Mouse (Mus musculus): ENCODE measurements at regions not wholly inside any gene's neighbourhood (a gene's known extent, or its start where the extent isn't known, plus 50 kb on each side); places are given as distances from the start of the nearest gene placed in this dataset.

- H3K36me3 ChIP-seq (ENCODE audit: control insufficient read depth, insufficient read depth, low read length), result no peaks in the 10 kb centered on the region
These were observed 140.8 kb downstream of the Bod1 start for GRCm38 (mm10) chr11:31530851-31531250.

DNA sequence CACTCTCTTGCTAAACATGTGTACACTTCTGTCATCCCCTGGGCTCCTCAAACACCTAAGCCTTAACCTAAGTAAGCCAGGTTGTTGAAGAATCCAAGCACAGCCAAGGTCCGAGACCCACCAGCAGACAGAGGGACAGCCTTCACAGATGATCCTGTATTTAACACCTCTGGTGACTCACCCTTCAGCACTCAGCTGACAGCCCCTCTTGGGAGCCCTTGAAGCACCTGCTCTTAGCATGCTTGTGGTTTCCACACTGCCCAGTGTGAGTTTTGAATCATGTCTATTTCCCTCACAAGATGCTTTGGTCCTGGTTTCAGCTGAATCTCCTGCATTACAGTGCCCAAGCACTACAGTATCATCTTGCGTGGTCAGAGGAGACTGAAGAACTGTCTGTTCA lies 142.0 kb downstream of the Bod1 start:
- 31% methylated on average over 2 of the region's 2 CpGs for WGBS
- Histone ChIP-seq H3K36me3 (ENCODE audit: control insufficient read depth, insufficient read depth, low read length) (no peaks in the 10 kb centered on the region), H3K27me3 (ENCODE audit: control insufficient read depth, insufficient read depth, low read length) (no peaks in the 10 kb centered on the region), H3K4me3 (ENCODE audit: control insufficient read depth in 1 of 2, insufficient read depth in 1 of 2, low read depth in 1 of 2, low read length in 2 of 2) (no peak overlapping the region), H3K4me1 (ENCODE audit: control insufficient read depth in 2 of 2, insufficient read depth in 2 of 2, low read length in 2 of 2) (peaks cover 4 to 7% of the 10 kb centered on the region in 2 experiments; a peak in 3 of 4 replicates), H3K4me2 (ENCODE audit: low read length) (no peak overlapping the region), H3K27ac (replicated peaks in 1 of 2; ENCODE audit: control insufficient read depth in 1 of 2, insufficient read depth in 1 of 2, low read depth in 2 of 2, low read length in 2 of 2) (no peak overlapping the region), H3K9ac (ENCODE audit: low read length) (no peak overlapping the region), H3K9me3 (ENCODE audit: control insufficient read depth, low read length) (no peaks in the 10 kb centered on the region)
- no peak for ATAC-seq (ENCODE audit: insufficient number of reproducible peaks, insufficient read depth, low FRiP score, low read depth)

More at GRCm38 (mm10) chr11:31530851-31531250, 140.8 kb downstream of the Bod1 start:
- WGBS, result 90% methylated on average over 3 of the region's 3 CpGs
- no peaks in the 10 kb centered on the region for H3K9me3 ChIP-seq (ENCODE audit: control insufficient read depth, low read length)
- no peak for ATAC-seq (ENCODE audit: insufficient number of reproducible peaks, insufficient read depth, low FRiP score, low read depth)
- H3K4me2 ChIP-seq (ENCODE audit: low read length), result no peak overlapping the region
- H3K27me3 ChIP-seq (ENCODE audit: control insufficient read depth, insufficient read depth, low read length), result no peaks in the 10 kb centered on the region
- H3K4me3 ChIP-seq (ENCODE audit: control insufficient read depth in 1 of 2, insufficient read depth in 1 of 2, low read depth in 1 of 2, low read length in 2 of 2), result no peak overlapping the region
- no peak overlapping the region for H3K9ac ChIP-seq (ENCODE audit: low read length)
- peaks cover 3 to 7% of the 10 kb centered on the region in 2 experiments; a peak in 2 of 4 replicates for H3K4me1 ChIP-seq (ENCODE audit: control insufficient read depth in 2 of 2, insufficient read depth in 2 of 2, low read length in 2 of 2)
- no peak overlapping the region for H3K27ac ChIP-seq (replicated peaks in 1 of 2; ENCODE audit: control insufficient read depth in 1 of 2, insufficient read depth in 1 of 2, low read depth in 2 of 2, low read length in 2 of 2)

DNA sequence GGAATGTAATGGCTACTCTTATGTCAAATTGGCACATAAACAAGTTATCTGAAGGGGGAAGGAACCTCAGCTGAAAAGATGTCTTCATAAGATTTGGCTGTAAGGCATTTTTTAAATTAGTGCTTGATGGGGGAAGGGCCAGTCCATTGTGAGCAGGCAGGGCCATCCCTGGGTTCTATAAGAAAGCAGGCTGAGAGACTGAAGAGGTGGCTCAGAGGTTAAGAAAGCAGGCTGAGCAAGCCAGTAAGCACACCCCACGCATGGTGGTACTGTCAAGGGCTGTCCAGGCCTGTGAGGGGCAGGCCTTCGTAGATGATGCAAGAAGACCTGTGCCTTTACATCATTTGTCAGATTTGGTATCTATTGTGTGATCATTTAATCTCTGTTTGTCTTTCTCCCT lies 147.0 kb downstream of the Bod1 start:
- Histone ChIP-seq H3K9ac (ENCODE audit: low read length) (no peak overlapping the region), H3K4me2 (ENCODE audit: low read length) (no peak overlapping the region), H3K36me3 (ENCODE audit: control insufficient read depth, insufficient read depth, low read length) (no peaks in the 10 kb centered on the region), H3K9me3 (ENCODE audit: control insufficient read depth, low read length) (no peaks in the 10 kb centered on the region), H3K27ac (replicated peaks in 1 of 2; ENCODE audit: control insufficient read depth in 1 of 2, insufficient read depth in 1 of 2, low read depth in 2 of 2, low read length in 2 of 2) (no peak overlapping the region), H3K4me1 (ENCODE audit: control insufficient read depth in 2 of 2, insufficient read depth in 2 of 2, low read length in 2 of 2) (peaks cover 9 to 15% of the 10 kb centered on the region in 2 experiments), H3K27me3 (ENCODE audit: control insufficient read depth, insufficient read depth, low read length) (no peaks in the 10 kb centered on the region), H3K4me3 (ENCODE audit: control insufficient read depth in 1 of 2, insufficient read depth in 1 of 2, low read depth in 1 of 2, low read length in 2 of 2) (no peak overlapping the region)
- 82% methylated on average over 2 of the region's 2 CpGs for WGBS
- ATAC-seq (ENCODE audit: insufficient number of reproducible peaks, insufficient read depth, low FRiP score, low read depth), result no peak

GRCm38 (mm10) chr11:31524065-31524618 lies 147.5 kb downstream of the Bod1 start:
- WGBS, result 55% methylated on average over 2 of the region's 2 CpGs
- no peak overlapping the region for H3K9ac ChIP-seq (ENCODE audit: low read length)
- no peaks in the 10 kb centered on the region for H3K9me3 ChIP-seq (ENCODE audit: control insufficient read depth, low read length)
- H3K4me3 ChIP-seq (ENCODE audit: control insufficient read depth in 1 of 2, insufficient read depth in 1 of 2, low read depth in 1 of 2, low read length in 2 of 2), result no peak overlapping the region
- H3K27me3 ChIP-seq (ENCODE audit: control insufficient read depth, insufficient read depth, low read length), result no peaks in the 10 kb centered on the region
- H3K4me1 ChIP-seq (ENCODE audit: control insufficient read depth in 2 of 2, insufficient read depth in 2 of 2, low read length in 2 of 2), result peaks cover 7 to 13% of the 10 kb centered on the region in 2 experiments
- no peak overlapping the region for H3K4me2 ChIP-seq (ENCODE audit: low read length)
- ATAC-seq (ENCODE audit: insufficient number of reproducible peaks, insufficient read depth, low FRiP score, low read depth), result peak; percentile 31; the same call in 1 of the 2 replicates
- no peak overlapping the region for H3K27ac ChIP-seq (replicated peaks in 1 of 2; ENCODE audit: control insufficient read depth in 1 of 2, insufficient read depth in 1 of 2, low read depth in 2 of 2, low read length in 2 of 2)
- no peaks in the 10 kb centered on the region for H3K36me3 ChIP-seq (ENCODE audit: control insufficient read depth, insufficient read depth, low read length)

DNA sequence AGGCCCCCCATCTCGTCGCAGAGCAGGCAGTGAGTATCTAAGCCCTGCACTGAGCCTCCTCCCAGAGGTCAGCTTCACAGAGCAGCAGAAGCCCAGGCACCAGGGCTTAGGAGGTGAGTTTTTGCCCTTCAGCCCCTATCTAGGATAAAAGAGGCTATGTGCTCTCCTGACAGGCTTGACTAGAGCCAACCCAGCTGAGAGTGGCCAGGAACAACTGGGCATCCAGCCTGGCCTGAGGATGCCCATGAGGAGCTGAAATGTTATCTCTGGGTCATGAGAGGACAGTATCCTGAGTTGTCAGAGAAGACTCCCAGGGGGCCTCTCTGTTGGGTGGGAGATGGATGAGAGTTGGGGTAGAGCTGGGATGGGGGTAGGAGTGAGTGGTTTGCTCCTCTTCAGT lies 149.6 kb downstream of the Bod1 start:
- Histone ChIP-seq H3K4me2 (ENCODE audit: low read length) (no peak overlapping the region), H3K4me1 (ENCODE audit: control insufficient read depth in 2 of 2, insufficient read depth in 2 of 2, low read length in 2 of 2) (peaks cover 7 to 13% of the 10 kb centered on the region in 2 experiments), H3K27me3 (ENCODE audit: control insufficient read depth, insufficient read depth, low read length) (no peaks in the 10 kb centered on the region), H3K9ac (ENCODE audit: low read length) (no peak overlapping the region), H3K9me3 (ENCODE audit: control insufficient read depth, low read length) (no peaks in the 10 kb centered on the region), H3K4me3 (ENCODE audit: control insufficient read depth in 1 of 2, insufficient read depth in 1 of 2, low read depth in 1 of 2, low read length in 2 of 2) (no peak overlapping the region), H3K36me3 (ENCODE audit: control insufficient read depth, insufficient read depth, low read length) (no peaks in the 10 kb centered on the region), H3K27ac (replicated peaks in 1 of 2; ENCODE audit: control insufficient read depth in 1 of 2, insufficient read depth in 1 of 2, low read depth in 2 of 2, low read length in 2 of 2) (no peak overlapping the region)
- no peak for ATAC-seq (ENCODE audit: insufficient number of reproducible peaks, insufficient read depth, low FRiP score, low read depth)
- 62% methylated on average over 2 of the region's 2 CpGs for WGBS

- Histone ChIP-seq H3K36me3 (ENCODE audit: control insufficient read depth, insufficient read depth, low read length) (no peaks in the 10 kb centered on the region), H3K4me3 (ENCODE audit: control insufficient read depth in 1 of 2, insufficient read depth in 1 of 2, low read depth in 1 of 2, low read length in 2 of 2) (no peak overlapping the region), H3K27ac (replicated peaks in 1 of 2; ENCODE audit: control insufficient read depth in 1 of 2, insufficient read depth in 1 of 2, low read depth in 2 of 2, low read length in 2 of 2) (no peak overlapping the region), H3K9ac (ENCODE audit: low read length) (no peak overlapping the region), H3K4me2 (ENCODE audit: low read length) (no peak overlapping the region), H3K27me3 (ENCODE audit: control insufficient read depth, insufficient read depth, low read length) (no peaks in the 10 kb centered on the region), H3K9me3 (ENCODE audit: control insufficient read depth, low read length) (no peaks in the 10 kb centered on the region), H3K4me1 (ENCODE audit: control insufficient read depth in 2 of 2, insufficient read depth in 2 of 2, low read length in 2 of 2) (peaks cover 7 to 13% of the 10 kb centered on the region in 2 experiments)
- ATAC-seq (ENCODE audit: insufficient number of reproducible peaks, insufficient read depth, low FRiP score, low read depth), result no peak
- 55% methylated on average over 4 of the region's 4 CpGs for WGBS
These were observed 150.8 kb downstream of the Bod1 start for GRCm38 (mm10) chr11:31520909-31521308.

DNA sequence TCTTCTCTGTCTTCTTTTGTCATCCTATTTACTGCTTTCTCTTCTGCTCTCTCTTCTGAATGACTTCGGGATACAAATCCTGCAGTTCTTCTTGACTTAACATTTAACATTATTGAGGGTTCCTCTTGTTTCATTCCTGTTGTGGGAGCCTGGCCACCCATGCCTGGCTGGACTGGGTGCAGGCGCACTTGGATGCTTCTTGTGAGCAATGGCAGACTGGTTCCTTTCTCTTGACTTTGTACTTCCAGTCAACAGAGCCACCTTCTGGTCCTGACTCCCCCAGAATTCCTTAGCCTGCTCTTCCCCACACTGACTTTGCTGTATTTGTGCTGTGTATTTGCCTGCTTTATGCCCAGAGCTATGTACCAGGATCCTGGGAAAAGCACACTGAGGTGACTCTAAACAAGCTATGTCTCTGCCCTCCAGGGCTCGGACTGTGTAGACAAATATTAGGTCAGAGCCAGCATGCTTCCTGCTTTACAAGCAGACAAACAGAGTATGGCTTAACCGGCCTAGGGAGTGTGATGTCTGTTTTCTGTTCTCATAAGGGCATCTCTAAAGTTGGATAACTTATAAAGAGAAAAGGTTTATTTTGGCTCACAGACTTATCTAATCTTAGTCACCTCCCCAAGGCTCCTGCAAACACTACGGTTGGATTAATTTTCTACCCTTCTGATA lies 133.5 kb upstream of the Stc2 start:
- H3K4me1 ChIP-seq (ENCODE audit: control insufficient read depth in 2 of 2, insufficient read depth in 2 of 2, low read length in 2 of 2), result peaks cover 0 to 2% of the 10 kb centered on the region in 2 experiments; a peak in 1 of 4 replicates
- no peak overlapping the region for H3K4me2 ChIP-seq (ENCODE audit: low read length)
- no peak overlapping the region for H3K4me3 ChIP-seq (ENCODE audit: control insufficient read depth in 1 of 2, insufficient read depth in 1 of 2, low read depth in 1 of 2, low read length in 2 of 2)
- WGBS, result 55% methylated on average over 5 of the region's 5 CpGs
- no peaks in the 10 kb centered on the region for H3K27me3 ChIP-seq (ENCODE audit: control insufficient read depth, insufficient read depth, low read length)
- no peak for ATAC-seq (ENCODE audit: insufficient number of reproducible peaks, insufficient read depth, low FRiP score, low read depth)
- H3K36me3 ChIP-seq (ENCODE audit: control insufficient read depth, insufficient read depth, low read length), result no peaks in the 10 kb centered on the region
- H3K9ac ChIP-seq (ENCODE audit: low read length), result no peak overlapping the region
- H3K27ac ChIP-seq (replicated peaks in 1 of 2; ENCODE audit: control insufficient read depth in 1 of 2, insufficient read depth in 1 of 2, low read depth in 2 of 2, low read length in 2 of 2), result no peak overlapping the region
- H3K9me3 ChIP-seq (ENCODE audit: control insufficient read depth, low read length), result no peaks in the 10 kb centered on the region

- 43% methylated on average over 4 of the region's 4 CpGs for WGBS
- no peak overlapping the region for H3K4me3 ChIP-seq (ENCODE audit: control insufficient read depth in 1 of 2, insufficient read depth in 1 of 2, low read depth in 1 of 2, low read length in 2 of 2)
- no peak overlapping the region for H3K27ac ChIP-seq (replicated peaks in 1 of 2; ENCODE audit: control insufficient read depth in 1 of 2, insufficient read depth in 1 of 2, low read depth in 2 of 2, low read length in 2 of 2)
- H3K36me3 ChIP-seq (ENCODE audit: control insufficient read depth, insufficient read depth, low read length), result no peaks in the 10 kb centered on the region
- H3K9ac ChIP-seq (ENCODE audit: low read length), result no peak overlapping the region
- H3K4me2 ChIP-seq (ENCODE audit: low read length), result no peak overlapping the region
- no peaks in the 10 kb centered on the region for H3K4me1 ChIP-seq (ENCODE audit: control insufficient read depth in 2 of 2, insufficient read depth in 2 of 2, low read length in 2 of 2)
- no peaks in the 10 kb centered on the region for H3K27me3 ChIP-seq (ENCODE audit: control insufficient read depth, insufficient read depth, low read length)
- H3K9me3 ChIP-seq (ENCODE audit: control insufficient read depth, low read length), result no peaks in the 10 kb centered on the region
- no peak for ATAC-seq (ENCODE audit: insufficient number of reproducible peaks, insufficient read depth, low FRiP score, low read depth)
These were observed 115.6 kb upstream of the Stc2 start for GRCm38 (mm10) chr11:31485429-31485828.

Data from heart, embryonic 14.5 days (tissue).